Mouse (Mus musculus) thymus, postnatal 4 days (tissue): ENCODE results near the gene Ccdc121.
"Not testable (repeated sequence)": the region's sequence is repeated elsewhere in the genome, so short reads cannot be mapped to it uniquely, and the experiment has no call there.

ENCODE experiments used
- DNase-seq: peaks from one replicate; pipeline ENCODE4 v3.0.0; 2021

Gene Ccdc121

DNA sequence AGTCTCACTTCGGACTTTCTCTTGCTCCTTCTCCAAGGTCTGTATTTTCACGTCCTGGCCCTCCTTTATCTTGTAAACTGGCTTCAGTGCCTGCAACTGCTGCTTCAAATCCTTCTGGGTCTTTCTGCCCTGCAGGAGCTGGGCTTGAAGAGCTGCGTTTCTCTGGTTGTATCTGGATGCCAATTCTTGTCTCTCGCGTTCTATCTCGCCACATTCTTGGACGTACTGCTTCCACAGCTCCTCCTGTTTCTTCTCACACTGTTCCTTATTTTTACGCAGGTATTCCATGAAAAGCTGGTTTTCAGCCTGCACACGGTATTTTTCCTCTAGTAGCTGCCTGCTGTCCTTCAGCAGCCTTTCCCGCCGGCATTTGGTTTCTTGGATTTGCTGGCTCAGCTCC is 396 bp downstream of the Ccdc121 start:
- DNase-seq: not testable (repeated sequence)

DNA sequence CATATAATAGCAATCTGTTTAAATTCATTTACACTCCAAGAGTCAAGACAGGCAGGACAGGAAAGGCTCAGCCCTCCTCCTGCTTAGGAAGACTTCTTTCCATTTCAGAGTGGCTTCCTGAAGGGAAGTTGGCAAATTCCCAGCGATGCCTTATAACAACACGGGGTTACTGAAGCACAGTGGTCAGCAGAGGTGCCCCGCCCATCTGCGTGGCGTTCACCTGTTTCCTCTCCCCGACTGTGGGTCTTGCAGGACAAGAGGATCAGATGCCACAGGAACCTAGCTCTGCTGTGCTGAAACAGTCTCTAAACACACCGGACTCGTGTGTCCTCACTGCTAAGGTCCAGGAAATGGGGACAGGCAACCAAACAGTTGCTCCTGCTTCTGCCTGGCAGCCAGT is 5.9 kb downstream of the Ccdc121 start:
- no peak for DNase-seq

DNA sequence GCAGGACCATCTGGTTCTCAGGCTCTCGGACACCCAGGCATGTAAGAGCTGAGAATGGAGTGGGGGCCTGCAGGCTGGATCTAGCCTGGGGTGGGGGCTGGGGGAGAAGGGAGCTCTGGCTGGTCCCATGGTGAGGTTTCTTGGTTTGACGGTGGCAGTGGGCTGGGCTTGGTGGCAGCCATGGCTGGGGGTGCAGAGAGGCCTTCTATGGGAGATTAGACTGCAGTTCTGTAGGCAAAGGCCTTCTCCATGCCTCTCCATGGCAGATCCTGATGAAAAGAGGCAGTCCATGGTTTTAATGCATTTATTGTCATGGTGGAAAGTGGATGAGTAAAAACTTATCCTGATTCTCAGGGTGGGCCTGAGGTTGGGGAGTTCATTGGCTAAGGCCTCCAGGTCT is 7.8 kb downstream of the Ccdc121 start:
- no peak for DNase-seq

DNA sequence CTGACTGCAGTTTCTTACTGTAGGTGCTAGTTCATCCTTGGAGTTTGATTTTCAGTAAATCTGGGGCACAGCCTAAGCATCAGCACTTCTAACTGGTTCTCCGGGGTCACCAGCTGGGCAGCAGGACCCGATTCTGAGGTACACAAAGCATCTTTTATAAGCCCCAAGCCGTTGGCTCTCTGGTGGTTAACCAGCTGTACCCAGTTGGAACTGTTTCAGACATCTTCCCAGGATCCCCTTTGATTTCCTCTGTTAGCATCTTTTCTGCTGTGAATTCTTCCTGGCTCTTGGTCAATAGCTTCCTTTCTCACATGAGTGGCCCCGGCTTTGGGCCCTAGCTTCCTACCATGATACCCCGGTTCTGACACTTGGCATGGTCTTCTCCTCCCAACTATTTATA is 26.6 kb downstream of the Ccdc121 start:
- no peak for DNase-seq

DNA sequence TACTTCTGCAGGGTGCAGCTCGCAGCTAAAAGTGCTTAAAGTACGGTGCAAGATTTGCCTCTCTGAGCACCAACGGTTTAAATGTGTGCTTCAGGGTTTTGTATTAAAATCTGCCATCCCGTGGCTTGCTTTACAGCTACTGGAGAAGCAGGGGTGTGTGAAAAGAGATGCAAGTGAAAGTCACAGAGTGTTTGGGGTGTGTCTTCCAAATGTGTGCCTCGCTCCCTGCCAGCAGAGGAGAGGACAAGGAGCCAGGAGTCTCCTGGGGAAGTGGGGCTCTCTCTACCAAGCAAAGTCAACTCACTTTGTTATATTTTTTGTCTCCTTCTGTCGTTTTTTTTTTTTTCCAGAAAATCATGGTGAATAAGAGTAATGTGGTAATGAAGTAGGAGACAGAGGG is 34.7 kb downstream of the Ccdc121 start:
- DNase-seq: no peak

DNA sequence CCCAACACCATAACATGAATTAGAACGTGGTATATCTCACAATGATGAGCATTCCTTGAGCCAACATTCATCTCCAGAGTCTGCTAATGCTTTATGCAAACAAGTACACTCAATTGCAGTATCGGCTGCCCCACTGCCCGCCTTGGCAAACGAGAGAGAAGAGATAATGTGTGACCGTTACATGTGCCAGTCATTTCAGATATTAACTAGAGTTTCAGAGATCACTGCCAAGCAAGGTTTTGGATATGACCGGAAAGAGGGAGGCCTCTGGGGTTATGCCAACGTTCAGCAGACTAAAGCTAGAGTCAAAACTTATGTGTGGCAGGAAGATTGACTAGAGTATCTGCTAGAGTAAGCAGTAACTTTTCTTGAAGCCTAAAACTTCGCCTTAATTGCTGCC is 35.1 kb downstream of the Ccdc121 start:
- no peak for DNase-seq

DNA sequence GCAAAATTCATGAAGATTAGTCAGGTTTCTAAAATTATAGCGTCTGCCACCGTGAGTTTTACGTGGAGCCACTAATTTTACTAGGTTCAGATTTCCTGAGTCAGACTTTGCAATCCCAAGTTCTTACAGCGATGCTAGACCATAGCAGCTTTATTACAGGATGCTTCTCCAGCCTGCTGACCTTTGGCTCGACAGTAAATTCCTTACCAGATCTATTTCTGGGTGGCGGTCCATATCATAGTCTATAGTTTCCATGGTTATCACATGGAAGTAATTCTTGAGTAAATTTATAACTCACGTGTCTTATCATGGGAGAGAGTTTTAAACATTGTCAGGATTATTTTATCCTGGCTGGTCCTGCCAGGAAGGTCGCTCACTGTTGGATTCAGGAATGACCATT is 41.8 kb downstream of the Ccdc121 start:
- DNase-seq: no peak

DNA sequence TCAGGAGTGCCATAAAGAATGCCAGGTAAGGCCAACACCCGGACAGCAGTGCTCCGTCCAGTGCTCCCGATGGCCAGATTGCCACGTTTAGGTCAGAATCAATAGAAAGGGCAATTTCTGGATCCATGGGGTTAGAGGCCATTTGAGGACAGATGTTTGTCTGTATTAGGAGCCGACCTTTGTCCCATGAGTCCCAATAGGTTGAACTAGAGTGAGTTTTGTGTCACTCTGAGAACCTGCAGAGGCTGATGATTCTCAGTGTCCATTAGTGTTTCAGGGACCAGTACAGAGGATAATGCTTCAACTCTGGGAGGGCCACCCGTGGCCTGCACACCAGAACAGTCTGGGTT is 44.0 kb downstream of the Ccdc121 start:
- no peak for DNase-seq

DNA sequence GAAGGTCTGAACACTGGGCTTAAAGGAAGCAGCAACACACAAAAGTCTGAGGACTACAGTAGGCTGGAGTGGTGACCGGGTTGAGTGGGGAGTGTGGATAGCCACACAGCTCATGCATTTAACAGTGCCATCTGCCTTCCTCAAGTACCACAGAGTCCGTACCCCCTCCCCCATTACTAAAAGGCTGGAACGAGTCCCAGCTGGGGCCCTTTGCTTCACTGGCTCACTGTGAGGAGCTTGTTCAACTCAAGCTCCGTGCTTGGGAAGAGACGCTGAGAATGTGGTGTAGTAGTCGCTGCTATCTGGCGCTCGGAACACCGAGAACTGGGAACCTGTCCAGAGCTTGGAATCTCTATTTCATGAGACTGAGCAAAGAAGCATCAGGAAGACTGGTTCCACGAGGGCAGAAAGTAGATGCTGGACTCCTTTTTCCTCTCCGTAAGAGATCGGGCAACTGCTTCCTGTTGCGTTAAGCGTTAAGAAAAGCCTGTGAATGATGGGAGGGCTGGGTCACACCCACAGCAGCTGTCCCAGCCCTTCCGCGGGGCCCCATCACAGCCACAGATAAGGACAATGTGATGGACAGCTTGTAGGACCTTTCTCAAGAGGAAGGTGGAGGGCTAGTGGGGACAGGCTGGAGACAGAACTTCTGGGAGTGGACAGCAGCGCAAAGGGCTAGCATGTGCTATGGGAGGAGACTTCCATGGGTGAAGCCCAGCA is 44.5 kb downstream of the Ccdc121 start:
- DNase-seq: no peak

DNA sequence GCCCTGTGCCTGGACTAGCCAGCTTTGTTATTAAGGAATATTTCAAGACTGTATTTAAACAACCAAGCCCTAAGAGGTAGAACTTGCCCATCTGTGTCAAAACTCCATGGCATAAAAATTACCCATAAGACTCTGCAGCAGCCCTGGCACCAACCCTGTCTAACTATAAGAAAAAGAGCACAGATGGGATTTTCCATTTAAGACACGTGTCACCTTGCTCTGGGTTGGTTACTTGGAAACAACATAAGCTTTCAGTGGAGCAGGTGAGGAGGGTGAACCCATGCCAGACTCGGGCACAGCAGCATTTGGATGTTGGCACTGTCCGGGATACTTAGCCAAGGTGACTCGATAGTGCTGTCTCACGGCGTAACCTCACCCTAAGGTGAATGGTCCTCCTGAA is 45.2 kb downstream of the Ccdc121 start:
- DNase-seq: no peak

DNA sequence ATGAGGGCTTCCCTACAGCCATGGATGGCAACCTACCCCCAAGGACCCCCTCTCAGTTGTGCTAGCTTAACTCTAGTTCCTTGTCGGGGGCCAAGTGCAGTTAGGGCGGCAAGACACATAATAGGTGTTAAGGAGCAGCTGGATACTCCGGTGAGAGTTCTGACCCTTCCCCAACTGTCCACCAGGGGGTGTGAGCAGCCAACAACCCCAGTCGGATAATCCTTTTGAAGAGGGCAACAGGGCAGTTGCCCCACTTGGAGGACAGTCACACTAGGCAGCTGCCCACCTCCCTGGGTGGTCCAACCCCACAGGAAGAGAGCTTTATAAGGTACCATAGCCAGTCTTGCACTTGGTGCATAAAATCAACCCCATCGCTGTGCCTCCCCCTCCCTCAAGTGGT is 46.2 kb downstream of the Ccdc121 start:
- peak; percentile 55 for DNase-seq

DNA sequence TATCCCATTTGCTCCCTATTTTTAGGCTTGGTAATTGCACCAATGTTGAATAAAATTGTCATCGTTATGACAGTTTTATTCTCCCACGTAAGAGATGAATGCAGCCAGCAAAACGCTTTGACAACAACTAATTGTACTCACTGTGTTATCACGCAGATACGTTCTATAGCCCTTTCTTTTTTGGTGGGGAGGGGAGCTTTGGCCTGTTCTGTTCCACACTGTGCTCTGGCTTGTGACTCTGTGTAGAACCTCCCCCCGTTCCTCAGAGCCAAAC is 48.4 kb downstream of the Ccdc121 start:
- DNase-seq: no peak

DNA sequence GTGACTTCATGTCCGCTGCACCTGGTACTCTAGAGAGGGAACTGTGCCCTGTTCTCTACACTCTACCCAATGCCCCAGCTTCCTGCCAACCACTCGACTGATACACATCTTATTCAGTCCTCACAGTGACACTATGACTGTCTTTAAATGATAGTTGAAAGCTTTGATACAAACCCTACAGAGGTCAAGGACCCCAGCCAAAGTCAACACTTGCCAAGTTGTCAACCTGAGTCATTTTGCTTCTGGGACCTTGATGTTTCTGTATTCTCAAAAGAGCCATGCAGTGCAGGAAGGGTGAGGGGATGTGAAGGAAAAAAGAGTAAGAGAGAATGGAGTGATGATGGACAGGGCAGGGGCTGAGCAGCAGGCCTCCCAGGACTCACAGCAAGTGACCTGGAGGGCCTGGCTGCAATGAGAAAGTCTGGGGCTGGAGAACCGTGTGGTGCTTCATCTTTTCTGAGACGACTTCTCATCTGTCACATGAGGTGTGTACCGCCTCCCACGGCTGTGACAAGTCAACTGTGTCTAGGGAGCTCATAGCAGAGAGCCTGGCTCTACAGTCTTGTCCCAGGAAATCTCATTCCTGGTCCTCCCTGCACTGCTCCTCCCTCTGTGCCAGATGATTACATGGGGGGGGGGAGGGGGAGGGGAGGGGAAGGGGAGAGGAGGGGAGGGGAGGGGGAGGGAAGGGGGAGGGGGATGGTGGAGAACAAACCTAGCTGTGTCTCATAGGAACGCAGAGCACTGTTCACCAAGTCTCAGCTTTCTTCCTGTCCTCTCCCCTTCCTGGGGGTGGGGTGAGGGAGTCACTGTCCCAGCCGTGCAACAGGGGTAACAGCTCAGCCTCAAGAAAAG is 49.0 kb downstream of the Ccdc121 start:
- no peak for DNase-seq

DNA sequence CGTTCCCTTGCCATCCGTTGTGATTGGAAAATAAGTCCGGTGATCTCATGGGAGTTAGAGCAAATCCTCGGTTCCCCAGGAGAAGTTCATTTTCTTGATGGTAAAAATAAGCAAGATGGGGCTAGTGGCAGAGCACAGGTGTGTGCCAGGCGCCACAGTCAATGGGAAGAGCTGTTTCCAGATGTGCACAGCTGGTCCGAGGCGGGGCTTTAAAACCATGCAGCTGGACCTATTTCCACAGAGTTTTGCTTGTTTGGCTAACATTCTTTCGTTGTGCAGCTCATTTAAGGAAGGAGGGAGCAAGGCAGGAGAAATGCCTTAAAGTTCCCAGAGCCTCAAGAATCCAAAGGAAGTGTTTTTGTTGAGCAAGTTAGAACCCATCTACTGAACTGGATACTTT is 49.8 kb downstream of the Ccdc121 start:
- DNase-seq: no peak

DNA sequence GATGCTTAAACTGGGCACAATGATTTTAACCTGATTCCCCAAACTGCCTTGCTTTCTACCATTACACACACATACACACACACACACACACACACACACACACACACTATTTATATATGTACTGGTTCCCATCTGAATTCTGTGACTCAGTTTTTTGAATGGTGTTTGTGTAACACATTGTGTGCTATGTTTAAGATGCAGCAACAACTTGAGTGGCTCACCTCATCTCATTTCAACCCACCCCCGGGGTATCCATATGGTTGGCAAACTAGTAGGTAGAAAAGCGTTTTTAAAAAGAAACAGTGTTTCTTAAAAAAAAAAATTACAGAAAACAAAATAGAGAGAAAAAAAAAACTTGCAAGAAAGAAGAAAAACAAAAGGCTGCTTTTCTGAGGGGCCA is 51.0 kb downstream of the Ccdc121 start:
- DNase-seq: no peak
